Mouse (Mus musculus) heart, postnatal 14 days (tissue): Measurements from ENCODE around the gene Rnd1. TPM values are rescaled to one million over a fixed set of nuclear protein-coding genes. Genes with fewer than 3 reads are reported as not detected.

Experiments used
- DNase-seq, 2 experiments: peaks; one replicate each; pipeline ENCODE4 v3.0.0; 2021 to 2022
- intact Hi-C: fragments of 180-260 bp; cut with DNase I; formaldehyde crosslinking; loops from one replicate; pipeline ENCODE4 v1.15.1; 2025
- total RNA-seq, 2 experiments: library from RNA; stranded (reverse); gene quantifications; 2 replicates each; pipeline ENCODE4 v1.2.3; 2021

Rnd1 gene
- total RNA-seq, 2 experiments from 2014 or later = 0.69 to 1.0 TPM

GRCm38 (mm10) chr15:98645057-98646026, 31.9 kb downstream of the Rnd1 start:
- intact Hi-C loops = no loop called here
- DNase-seq = no peak

- no peak for DNase-seq
- intact Hi-C loops = no loop called here
These were observed 32.9 kb downstream of the Rnd1 start for GRCm38 (mm10) chr15:98644406-98644805.

DNA sequence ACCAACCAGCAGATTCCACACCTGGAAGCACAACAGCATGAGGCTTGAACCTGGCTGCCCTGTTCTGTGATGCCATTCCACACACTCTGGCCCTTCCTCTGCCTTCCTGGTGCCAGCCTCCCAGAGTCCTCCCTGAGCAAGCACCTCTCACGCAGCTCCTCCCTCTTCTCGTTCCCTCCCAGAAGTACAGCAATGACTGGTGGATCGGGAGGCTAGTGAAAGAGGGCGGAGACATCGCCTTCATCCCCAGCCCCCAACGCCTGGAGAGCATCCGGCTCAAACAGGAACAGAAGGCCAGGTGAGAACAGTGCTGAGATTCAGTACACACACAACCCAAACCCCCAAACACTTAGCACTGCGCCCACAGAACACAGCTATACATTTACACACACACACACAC, 37.1 kb downstream of the Rnd1 start:
- intact Hi-C loops = no loop called here
- no peak for DNase-seq

DNA sequence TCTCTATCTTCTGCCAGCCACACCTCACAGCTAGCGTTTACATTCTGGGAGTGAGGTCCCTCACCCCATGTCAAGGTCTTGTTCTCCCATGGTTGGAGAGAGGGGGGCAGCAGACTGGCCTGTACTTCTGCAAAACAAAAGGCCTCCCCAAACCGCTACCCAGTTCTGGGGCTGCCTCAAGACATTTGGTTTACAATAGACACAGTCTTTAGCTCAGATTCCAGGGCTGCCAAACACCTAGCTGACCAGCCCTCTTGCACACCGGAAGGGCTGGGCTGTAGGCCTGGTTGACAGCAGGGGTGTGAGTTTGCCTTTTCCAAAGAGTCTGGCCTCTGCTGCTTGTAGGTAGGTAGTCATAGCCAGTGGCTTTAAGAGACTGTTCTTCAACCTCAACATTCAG, 40.1 kb downstream of the Rnd1 start:
- DNase-seq = no peak
- intact Hi-C loops = loop anchor here (5.0 kb wide), 1 partner anchor 1085 kb away; no protein-coding TSS in a partner anchor

- DNase-seq = no peak
- intact Hi-C loops = loop anchor here (5.0 kb wide), 1 partner anchor 1086 kb away; no protein-coding TSS in a partner anchor
These were observed 40.7 kb downstream of the Rnd1 start for GRCm38 (mm10) chr15:98636517-98636916.

DNA sequence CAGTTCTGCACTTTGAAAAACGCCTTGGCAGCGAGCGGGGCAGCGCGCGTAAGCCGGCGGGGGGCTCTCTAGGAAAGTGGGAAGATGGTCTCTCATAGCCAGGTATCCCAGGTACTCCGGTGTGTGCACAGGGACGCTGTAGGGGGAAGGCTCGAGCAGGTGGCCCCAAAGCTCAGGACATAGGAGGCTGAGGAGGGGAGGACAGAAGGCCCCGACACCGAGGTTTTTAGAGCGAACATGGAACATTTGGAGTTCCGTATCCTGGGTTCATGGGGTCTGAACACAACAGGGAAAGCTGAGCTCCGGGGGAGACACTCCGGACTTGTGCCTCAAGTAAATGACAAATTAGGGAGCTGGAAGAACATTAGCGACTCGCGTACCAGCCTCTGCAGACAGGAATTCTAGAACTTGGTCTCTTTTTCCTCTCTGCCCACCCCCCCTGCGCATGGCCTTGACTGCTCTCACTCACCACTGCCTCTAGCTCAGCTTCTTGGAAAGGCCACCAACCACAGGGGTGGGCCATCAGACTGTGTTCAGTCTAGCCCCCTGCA, 41.9 kb downstream of the Rnd1 start:
- no peak for DNase-seq
- intact Hi-C loops = loop anchor here (5.0 kb wide), 1 partner anchor 1087 kb away; no protein-coding TSS in a partner anchor

DNA sequence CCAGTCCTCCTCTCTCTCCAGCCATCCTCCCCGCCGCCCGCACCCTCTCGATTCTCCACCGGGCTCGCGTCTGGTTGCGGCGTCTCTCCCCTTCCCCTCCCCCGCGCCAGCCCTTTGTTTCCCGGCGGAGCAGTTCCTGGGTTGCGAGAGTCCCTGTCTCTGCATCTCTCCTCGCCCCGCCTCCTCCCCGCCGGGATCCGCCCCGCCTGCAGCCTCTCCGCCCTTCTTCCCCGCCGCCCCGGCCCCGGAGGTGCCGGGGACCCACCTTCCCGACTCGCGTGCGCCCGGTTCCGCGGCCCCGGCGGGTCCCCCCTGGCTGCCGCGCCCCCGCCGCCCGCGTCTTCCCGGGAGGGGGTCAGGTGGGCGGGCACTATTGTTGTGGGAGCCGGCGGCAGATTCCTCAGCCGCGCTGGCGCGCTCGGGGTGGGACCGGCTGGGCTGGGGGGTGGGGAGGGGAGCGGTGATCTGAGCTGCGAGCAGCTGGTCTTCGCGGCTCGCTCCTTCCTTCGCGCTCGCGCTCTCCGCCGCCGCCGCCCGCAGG, 42.6 kb downstream of the Rnd1 start:
- peak; percentile 81 to 84 for DNase-seq
- intact Hi-C loops = loop anchor here (5.0 kb wide), 1 partner anchor 1088 kb away; no protein-coding TSS in a partner anchor

DNA sequence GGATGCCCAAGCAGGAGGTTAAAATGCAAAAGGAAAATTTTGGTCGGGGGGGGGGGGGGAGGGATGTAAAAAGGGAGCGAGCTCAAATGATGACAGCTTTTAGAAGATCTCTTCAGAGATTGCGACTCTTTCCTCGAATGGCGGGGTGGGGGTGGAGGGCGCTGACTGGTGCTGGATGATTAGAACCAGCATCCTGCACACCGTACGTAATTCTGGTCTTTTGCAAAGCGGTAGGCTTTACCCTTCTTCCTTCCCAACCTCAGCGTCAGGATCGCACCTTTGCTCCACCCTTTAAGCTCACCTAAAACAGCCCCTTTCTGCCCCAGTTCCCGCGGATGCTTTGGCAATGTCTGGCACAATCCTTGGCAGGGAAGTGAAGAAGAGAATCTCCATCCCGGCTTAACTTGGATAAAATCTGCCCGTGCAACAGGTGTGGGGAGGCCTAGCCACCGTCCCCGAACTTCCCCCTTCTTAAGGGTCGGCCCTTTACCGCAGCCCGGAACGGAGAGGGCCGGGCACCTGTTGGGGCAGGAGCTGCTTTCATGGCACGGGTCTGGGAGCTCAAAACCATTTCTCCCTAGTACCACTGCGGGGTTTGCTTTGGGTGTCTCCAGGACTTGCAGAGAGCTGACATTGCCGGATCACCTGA, 43.3 kb downstream of the Rnd1 start:
- DNase-seq = no peak
- intact Hi-C loops = no loop called here

DNA sequence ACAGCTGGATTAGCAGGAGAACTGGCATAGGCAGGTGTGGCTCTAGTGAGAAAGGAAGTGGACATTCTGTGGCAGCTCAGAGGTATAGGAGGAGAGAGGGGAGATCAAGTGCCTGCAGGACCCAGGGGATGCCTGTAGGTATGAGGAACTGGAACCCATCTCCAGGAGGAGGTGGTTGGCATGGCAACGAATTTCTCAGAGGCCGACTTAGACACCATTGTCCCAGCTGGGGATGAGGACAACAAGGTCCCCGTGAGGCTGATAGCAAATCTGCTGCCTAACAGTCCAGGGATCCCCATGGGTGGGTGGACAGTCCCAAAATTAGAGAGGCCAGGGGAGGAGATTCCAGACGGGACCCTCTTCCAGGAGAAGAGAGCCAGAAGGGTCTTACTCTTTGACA, 44.3 kb downstream of the Rnd1 start:
- DNase-seq = no peak
- intact Hi-C loops = no loop called here

DNA sequence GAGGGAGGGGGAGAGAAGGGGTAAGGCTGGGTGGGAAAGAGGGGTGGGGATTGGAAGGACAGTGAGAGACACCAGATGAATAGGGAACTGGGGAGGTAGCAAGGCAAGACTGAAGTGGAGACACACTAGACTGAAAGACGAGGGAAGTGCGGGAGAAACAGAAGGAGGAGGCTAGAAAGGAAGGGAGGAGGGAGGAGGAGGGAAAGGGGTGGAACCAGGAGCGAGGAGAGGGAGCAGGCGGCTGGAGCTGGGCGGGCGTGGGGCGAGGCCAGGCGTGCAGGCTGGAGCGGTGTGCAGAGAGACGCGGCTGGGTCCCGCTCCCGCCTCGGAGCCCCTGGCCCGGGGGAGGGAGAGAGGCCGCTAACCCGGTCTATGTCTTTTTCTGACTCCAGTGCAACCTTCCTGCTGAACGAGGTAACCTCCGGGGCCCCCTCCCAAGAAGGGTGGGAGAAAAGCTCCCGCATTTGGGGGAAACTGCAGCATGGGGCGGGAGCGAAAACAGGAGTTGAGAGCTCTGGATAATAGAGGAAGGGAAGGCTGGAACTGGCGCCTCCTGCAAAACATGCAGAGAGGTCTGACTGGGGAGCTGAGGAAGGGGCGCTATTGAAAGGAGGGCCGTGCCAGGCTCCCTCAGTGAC, 45.0 kb downstream of the Rnd1 start:
- peak; percentile 71 to 73 for DNase-seq
- intact Hi-C loops = no loop called here

DNA sequence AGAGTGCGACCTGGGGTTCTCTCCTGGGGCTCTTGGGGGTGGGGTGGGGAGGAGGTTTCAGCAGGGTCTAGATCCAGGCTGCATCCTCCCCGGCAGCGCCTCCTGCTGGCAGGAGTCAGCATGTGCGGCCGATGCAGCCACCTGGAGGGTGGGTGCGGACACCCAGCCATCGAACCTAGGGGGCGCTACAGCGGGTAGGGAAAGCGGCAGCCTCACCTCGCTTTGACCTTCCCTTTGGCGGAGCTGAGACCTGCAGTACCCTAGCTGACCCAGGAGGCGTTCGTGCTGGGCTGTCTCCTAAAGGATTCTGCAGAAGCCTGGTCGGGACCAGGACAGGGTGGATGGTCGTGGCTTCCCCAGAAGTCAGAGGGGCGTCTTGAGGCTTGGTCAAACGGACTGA, 45.8 kb downstream of the Rnd1 start:
- intact Hi-C loops = no loop called here
- peak; percentile 76 to 91 for DNase-seq

- DNase-seq = no peak
- intact Hi-C loops = no loop called here
These were observed 46.7 kb downstream of the Rnd1 start, which contains the start of gene Cacnb3 for GRCm38 (mm10) chr15:98630540-98630939. Gene Cacnb3 (plus strand): TSS chr15:98630840.

GRCm38 (mm10) chr15:98629464-98629863, 47.8 kb downstream of the Rnd1 start:
- no peak for DNase-seq
- intact Hi-C loops = no loop called here

DNA sequence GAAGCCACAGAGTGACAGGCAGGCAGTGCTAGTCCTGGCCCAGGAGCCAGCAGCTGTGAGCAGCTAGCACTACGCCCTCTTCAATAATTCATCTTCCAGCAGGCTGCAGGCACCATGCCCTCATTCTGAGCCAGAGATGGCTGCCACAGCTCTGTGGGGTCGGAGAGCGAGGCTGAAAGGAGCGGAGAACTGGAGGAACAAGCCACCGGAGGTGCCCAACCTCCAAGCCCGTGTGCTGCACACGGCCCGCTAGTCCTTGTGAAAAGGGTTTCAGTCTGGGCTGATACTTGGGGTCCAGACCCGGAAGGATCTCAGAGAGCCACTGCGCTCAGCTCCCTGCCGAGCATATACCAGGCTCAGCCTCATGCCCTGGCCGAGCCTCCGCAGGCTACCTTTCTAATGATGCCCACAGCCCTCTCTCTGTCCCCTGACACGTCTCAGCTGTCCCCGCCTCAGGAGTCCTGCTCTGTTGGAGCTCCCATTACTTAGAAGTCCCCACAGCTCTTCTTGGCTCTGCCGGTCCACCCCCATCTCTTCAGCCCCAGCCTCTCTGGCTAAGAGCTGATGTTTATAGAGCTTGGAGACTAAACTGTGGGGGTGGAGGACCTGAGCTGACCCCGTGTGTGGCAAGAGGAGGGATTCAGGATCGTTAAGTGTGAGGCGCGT, 48.5 kb downstream of the Rnd1 start:
- no peak for DNase-seq
- intact Hi-C loops = no loop called here

- intact Hi-C loops = no loop called here
- no peak for DNase-seq
These were observed 50.6 kb downstream of the Rnd1 start for GRCm38 (mm10) chr15:98626487-98627212.

DNA sequence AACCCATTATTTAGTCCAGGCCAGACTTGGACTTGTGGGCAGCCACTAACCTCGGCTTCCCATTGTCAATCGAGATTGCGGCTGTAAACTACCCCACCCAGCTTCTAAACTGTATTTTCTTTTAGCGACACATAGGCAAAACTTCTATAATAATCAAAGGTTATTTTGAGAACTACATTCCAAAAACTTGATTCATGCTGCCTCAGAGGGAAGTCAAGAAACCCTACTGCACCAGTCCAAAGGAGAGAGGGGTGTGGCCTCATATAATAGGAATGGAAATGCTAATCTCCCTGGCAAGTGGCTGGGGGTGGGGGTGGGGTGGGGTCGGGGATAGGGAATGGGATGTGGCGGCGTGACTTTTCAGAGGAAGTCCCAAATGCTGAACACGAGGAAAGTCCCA, 51.2 kb downstream of the Rnd1 start:
- intact Hi-C loops = no loop called here
- no peak for DNase-seq

DNA sequence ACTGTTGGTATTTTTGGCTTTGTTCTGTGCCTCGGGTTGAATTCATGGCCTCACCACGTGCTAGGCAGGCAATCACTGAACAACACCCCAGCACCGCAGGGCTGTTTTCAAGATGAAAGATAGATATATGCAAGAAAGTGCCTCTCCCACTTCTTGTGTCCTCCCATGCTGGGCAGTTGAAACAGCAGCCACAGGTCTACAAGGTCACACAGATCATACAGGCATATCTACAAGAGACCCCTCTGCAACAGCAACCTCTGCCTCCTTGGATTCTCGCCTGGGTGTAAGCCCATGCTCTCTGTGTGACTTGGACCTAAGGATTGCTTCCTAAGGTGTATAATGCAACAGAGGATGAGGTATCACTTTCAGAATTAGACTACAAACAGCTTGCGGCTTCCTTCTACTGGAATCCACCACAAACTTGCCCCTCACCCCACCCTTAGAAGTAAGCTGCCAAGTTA, 53.9 kb downstream of the Rnd1 start:
- DNase-seq = no peak
- intact Hi-C loops = no loop called here

DNA sequence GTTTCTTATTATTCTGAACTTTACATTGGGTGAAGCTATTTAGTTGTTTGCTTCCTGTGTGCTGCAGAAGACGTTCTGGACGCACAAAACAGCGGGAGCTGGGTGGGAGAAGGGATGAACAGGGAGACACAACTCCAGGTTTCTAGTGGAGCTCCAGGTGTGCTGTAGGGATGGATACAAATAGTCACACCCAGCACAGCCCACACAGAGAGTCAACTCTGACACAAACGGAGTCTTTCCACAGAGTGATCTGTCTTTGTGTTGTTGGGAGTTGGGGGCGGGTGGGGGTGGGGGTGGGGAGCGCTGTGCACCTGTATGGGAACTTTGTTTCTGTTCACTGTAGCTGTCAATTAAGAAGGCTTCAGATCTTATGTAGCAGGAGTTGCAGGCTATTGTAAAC, 54.5 kb downstream of the Rnd1 start:
- intact Hi-C loops = no loop called here
- no peak for DNase-seq

- DNase-seq = no peak
- intact Hi-C loops = no loop called here
These were observed 55.1 kb downstream of the Rnd1 start for GRCm38 (mm10) chr15:98622199-98622598.
